Mouse (Mus musculus): ENCODE results near the gene Rhod.
"Not testable (repeated sequence)": the region's sequence is repeated elsewhere in the genome, so short reads cannot be mapped to it uniquely, and the experiment has no call there.

Rhod gene

DNA sequence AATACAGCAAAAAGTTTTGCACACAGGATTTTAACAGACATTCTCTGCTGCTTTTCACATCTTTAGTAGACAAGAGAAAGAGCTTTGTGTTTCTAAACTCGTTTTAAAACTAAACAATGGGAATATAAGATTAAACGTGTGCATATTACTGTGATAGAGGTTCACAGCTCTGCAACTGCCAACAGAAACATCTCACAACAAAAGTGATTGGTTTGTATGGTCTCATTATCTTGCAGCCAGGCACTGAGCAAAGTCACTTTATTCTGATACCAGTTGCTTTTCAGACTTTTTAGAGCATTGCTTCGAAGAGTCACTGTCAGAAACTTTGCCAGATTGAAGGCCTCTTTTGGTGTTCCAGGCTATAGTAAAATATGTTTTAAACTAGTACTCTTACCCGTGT, 40.3 kb downstream of the Rhod start:
- no peak for DNase-seq

DNA sequence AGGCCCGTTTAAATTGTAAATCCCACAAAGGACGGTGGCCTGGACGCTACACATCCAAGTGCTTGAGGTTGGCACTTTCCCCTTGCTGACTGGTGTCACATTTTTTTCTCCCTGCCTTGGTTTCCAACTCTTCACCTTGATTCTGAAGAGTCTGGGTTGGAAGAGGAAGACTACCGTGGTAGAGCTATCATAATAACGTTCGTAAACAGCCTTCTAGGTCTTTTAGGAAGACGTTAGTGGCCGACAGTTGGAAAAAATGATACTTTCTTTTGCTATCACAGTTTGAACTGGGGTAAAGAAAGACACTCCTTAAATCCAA, 40.6 kb downstream of the Rhod start:
- DNase-seq, result no peak

DNA sequence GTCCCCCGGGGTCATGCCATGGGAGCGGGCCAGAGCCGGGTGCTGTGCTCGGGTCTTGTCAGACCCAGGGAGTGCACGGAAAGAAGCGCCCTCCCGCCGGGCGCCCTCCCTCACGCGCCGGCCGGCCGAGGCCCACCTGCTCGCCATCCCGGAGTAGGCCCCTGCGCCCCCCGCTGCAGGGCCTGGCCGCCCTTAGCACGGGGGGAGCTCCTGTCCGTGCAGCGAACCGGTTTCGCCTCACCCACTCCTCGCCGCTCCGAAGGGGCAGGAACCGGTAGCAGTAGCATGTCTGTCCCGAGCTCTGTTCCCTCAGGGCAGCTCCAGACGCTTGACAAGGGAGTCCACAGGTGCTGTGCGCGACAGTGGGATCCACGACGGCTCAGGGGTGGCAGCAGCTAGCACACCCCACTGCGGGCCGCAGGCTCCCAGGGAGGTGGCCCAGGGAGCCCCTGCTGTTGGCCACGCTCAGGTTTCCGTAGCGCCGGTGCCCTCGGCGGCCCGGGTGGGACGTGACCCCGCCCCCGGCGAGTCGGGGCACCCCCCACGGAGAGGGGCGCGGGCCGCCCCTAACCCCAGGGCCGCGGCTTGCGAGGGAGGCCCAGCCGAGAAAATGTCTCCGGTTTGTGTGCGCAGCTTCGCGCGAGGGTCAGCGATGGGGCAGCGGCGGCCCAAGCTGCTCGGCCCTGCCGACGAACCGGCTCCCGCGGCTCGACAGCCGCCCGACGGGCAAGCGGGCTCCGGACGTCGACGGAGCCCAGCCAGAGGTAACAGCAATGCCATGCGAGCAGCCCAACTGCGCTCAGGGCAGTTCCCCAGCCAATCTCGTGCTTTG, 41.2 kb downstream of the Rhod start, which contains the start of gene Kdm2a:
Kdm2a (minus strand) TSS at position 488 of the 832 bp plus-strand sequence.
- peak; percentile 61 to 68 for DNase-seq

DNA sequence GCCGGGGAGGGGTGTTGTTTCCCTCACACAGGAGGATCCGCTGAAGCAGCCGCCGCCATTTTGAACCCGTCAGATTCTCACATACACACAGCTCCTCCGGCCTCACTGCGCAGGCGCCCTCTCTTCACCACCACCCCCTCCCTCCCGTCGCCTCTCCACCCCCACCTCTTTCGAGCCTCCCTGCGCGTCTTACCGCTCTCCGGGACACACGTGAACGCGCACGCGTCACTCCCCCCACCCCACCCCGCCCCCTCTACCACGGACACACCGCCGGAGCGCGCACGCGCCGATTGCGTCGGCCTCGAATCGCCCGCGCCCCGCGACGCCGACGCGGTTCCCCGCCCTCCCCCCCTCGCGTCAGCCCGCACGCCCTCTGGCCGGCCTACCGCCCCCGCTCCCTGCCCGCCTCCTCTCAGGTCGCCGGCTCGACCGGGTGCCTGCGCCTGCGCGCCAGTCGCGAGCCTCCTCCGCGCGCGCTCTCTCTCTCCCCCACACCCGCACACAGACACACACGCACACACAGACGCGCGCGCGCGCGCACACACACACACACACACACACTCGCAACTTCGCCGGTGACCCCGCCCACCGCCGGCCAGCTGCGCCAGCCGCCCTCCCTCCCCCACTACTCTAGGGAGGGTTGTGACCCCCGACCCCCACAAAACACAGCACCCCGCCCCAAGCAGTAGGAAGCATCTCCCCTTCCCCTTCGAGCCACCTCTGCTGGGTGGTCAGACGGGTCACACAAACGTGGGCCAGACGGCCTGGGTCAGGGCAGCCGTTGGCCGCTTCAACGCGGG, 42.0 kb downstream of the Rhod start:
- DNase-seq, result peak; percentile 92 to 94

DNA sequence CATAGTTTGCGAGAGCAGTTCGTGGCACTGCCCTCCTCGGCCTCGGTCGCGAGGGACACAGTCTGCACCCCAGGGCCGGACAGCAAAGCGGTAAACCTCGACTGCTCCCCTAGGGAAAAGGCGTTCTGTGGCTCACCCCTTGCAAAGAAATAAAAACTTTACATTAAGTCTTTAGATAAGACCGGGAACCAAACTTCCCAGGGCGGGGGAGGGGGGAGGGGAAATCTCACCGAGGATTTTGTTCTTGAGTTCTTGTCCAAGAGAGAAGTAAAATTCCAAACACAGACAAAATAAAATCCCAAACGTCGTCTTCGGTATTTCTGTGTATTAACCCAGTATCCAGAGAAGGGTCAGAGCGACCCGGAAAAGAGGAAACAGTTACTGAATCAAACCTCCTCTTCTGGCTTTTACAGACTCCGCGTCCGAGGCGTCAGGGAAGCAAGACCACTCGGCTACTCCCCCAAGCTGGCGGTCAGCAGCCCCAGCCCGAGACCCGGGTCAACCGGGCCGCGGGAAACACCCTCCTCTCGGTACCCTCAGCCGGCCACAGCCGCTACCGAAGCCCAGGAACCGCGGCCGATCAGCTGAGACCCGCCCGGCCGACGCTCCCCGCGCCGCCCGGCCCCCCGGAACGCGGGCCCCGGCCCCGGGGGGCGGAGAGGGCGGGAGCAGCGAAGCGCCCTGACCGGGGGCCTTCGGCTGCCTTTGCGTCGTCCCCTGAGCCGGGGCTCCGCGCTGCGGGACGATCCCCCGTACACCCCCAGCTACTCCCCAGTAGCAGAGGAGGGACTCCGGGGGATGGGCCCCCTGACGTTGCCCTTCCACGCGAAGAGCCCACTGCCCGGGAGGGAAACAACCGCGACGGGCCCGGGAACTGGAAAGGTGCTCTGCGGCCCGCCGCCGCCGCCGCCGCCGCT, 42.9 kb downstream of the Rhod start:
- DNase-seq, result peak; percentile 57 to 58

DNA sequence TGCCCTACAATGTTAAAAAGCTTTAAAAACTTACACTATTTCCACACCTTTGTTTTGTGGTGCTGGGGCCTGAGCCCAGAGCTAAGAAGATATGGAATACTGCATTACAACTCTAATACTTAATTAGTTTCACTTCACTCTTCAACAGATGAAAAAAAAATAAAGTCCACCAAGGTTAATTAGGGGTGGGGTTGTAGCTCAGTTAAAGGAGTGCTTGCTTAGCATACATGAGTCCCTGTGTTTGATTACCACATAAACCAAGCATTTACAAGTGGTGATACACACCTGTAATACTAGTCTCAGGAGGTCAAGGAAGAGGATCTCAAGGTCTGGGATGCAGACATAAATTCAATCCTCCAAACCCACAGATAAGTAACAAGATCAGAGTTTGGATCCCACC, 52.0 kb downstream of the Rhod start:
- no peak for DNase-seq

DNA sequence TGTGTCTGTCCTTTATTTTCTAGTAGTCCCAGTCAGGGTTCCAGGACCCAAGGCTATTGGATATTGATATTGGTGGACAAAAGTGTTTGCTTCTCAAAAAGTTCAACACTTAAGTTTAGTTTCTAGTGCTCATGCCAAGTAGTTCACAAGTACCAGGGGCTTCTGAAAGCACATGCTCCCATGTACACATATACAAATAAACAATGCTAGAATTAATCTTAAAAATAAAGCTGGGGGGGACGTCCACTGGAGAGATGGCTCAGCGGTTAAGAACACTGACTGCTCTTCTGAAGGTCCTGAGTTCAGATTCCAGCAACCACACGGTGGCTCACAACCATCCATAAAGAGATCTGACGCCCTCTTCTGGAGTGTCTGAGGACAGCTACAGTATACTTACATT, 54.2 kb downstream of the Rhod start:
- no peak for DNase-seq

DNA sequence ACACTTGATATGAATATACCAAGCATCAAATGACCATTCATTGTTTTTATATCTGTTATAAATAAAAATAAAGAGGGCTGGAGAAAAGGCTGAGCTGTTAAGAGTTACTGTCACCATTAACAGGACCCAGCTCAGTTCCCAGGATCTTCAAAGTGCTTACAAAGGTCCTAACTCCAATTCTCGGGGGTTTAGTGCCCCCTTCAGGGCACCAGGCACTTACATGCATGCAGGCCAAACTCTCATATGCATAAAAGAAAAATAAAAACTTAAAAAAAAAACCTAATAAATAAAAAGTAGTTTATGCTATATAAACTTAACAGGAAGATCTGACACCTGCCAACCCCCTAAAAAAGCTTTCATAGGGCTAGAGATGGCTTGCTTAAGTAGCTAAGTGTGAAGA, 54.9 kb downstream of the Rhod start:
- DNase-seq, result peak; percentile 23 to 29

DNA sequence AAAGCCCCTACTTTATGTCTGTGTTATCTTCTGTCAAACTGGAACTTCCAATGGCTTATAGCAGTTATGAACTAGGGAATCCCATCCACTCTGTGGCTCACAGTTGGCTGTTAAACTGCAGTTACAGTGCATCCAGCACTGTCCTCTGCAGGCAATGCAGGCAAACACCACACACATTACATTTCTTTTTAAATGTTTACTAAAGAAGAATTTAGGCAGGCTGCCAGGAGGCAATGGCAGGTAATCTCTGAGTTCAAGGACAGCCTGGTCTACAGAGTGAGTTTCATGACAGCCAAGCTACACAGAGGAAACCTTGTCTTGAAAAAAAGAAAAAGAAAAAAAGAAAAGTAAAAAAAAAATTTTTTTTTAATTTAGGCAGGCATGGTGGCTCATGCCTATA, 55.9 kb downstream of the Rhod start:
- no peak for DNase-seq

DNA sequence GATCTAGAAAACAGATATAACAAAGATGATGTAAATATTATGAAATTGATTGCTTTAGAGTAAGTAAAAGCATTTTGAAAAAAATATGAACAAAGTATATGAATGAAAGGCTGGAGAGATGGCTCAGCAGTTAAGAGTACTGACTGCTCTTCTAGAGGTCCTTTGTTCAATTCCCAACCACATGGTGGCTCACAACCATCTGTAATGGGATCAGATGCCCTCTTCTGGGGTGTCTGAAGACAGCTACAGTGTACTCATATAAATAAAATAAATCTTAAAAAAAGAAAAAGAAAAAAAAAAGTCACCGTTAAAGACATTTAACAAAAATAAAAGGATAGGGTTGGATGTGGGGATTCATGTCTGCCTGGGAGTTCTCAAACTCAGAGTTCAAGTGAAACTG, 56.9 kb downstream of the Rhod start:
- not testable (repeated sequence) for DNase-seq
